Mouse (Mus musculus) left cerebral cortex, postnatal 10 days (tissue): Measurements from ENCODE around the gene Prps1l3. TPM values are rescaled to one million over a fixed set of nuclear protein-coding genes. Genes with fewer than 3 reads are reported as not detected.
A peak's percentile ranks its signal among the peaks of the same experiment; 100 is the strongest.

Source experiments
- DNase-seq, 2 experiments: peaks; one replicate each; pipeline ENCODE4 v3.0.0; 2021 to 2022; ENCODE audit warnings: low spot score in 2 of 2, mixed read lengths in 1 of 2; ENCODE audit errors: extremely low spot score in 1 of 2
- intact Hi-C: fragments of 180-260 bp; cut with DNase I; formaldehyde crosslinking; loops from one replicate; pipeline ENCODE4 v1.15.1; 2025
- total RNA-seq, 2 experiments: library from RNA; stranded (reverse); gene quantifications; 2 replicates each; pipeline ENCODE4 v1.2.3; 2021

The Prps1l3 gene
- total RNA-seq, 2 experiments from 2014 or later: 11.7 to 13.0 TPM

DNA sequence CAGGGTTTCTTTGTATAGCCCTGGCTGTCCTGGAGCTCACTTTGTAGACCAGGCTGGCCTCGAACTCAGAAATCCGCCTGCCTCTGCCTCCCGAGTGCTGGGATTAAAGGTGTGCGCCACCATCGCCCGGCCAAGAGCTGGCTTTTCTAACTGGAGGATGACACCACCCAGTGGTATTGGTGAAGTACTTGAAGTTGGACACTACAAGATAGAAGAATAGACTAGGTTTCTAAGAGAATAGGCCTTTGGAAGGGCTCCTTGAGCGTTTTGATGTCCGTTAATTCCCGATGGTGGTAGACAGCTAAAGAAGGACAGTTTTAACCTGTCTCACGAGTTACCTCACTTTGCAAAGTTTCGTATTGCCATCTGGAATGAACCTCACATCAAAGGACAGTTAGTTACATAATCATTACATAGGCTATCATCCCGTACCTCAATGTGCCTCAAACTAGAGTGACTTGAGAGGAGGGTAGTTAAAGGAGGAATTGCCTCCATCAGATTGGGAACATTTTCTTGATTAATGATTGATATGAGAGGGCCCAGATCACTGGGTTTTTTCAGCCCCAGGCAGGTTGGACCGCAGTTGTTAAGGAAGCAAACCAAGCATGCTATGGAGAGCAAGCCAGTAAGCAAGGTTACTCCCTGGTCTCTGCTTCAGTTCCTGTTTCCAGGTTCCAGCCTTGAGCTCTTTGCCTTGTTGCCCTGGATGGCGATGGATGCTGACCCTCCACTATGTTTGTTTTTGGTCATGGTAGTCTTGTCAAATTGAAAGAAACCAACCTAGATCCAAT lies 1.1 kb downstream of the Prps1l3 start:
- intact Hi-C loops: no loop called here
- peak in 1 of 2 experiments; percentile 35 for DNase-seq

DNA sequence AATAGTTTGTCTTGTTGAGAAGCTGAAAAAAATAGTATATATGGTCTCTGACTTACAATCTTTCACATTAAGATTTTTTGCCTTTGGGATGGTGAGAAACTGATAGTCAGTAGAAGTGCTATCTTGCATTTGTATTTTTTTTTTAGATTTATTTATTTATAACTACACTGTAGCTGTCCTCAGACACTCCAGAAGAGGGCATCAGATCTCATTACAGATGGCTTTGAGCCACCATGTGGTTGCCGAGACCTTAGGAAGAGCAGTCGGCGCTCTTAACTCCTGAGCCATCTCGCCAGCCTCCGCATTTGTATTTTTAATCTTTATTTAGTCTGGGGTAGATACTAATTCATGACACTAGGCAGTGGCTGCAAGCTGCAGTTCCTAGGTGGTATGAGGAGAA lies 3.2 kb downstream of the Prps1l3 start:
- intact Hi-C loops: no loop called here

DNA sequence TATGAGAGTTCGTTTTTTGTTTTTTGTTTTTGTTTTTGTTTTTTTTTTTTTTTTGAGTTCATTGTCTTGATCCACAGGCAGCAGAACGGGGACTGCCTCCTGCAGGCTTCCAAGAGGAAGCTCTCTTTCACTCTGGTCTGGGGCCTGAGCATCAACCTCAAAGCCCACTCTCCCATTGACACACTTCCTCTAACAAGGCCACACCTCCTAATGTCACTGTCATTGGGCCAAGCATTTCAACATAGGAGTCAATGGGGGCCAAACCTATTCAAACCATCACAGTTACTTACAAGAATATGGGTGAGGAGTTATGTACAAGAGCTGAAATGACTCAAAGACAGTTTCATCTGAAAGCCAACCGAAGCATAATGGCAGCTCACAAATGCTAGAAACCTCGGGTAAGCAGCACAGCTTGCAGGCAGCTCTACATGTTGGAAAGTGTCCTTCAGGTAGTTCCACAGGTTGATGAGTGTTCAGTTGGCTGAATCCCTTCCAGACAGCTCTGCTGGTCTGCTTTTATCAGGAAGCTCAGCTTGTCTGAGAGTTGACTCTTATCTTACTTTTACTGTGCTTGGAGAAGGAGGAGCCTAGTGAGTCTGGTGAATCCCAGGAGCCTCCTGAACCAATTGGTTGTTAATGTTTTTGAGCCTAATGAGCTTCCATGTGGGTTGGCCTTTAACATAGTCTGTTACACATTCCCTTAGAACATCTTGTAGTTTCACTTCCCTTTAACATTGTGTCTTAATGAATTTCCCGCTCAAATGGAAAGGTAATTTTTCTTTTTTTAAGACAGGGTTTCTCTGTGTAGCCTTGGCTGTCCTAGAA lies 13.7 kb downstream of the Prps1l3 start:
- DNase-seq: no peak
- intact Hi-C loops: no loop called here

More for the DNA sequence above, 3.2 kb downstream of the Prps1l3 start:
- no peak for DNase-seq

DNA sequence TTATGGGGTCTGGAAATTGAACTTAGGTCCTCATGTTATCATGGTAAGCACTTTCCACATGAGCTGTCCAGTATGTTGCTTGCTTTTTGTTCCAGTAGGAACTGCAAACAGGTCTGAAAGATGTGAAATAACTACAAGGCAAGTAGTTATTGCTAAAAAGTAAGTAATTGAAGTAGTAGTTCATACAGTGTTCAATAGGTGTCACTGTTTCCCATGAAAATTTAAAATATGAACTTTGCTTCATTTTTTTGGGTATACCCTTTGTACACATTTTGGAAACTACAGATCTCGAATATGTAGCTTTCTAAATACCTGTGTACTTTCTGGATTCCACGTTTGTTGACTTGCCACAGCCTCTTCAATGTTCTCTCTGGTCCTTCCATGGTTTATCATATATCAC lies 28.4 kb downstream of the Prps1l3 start:
- no peak for DNase-seq
- intact Hi-C loops: no loop called here

DNA sequence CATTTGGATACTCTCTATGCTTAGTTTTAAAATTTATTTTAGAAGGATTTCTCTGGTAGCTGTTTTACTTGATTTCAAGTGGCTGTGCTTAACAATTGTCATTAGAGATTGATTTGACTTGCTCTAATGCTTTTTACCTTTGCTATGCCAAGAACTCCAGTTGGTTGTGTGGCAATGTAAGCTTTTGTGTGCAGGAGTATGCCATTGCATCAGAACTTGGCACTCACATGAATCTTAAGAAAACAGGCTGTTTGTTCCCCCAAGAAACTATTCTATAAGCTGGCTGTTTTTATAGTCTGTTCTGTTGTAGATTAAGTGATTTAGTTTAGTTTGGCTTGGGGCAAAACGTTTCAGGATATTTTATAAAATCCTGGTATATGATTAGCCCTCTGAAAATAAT lies 45.2 kb downstream of the Prps1l3 start:
- DNase-seq: no peak
- intact Hi-C loops: no loop called here

DNA sequence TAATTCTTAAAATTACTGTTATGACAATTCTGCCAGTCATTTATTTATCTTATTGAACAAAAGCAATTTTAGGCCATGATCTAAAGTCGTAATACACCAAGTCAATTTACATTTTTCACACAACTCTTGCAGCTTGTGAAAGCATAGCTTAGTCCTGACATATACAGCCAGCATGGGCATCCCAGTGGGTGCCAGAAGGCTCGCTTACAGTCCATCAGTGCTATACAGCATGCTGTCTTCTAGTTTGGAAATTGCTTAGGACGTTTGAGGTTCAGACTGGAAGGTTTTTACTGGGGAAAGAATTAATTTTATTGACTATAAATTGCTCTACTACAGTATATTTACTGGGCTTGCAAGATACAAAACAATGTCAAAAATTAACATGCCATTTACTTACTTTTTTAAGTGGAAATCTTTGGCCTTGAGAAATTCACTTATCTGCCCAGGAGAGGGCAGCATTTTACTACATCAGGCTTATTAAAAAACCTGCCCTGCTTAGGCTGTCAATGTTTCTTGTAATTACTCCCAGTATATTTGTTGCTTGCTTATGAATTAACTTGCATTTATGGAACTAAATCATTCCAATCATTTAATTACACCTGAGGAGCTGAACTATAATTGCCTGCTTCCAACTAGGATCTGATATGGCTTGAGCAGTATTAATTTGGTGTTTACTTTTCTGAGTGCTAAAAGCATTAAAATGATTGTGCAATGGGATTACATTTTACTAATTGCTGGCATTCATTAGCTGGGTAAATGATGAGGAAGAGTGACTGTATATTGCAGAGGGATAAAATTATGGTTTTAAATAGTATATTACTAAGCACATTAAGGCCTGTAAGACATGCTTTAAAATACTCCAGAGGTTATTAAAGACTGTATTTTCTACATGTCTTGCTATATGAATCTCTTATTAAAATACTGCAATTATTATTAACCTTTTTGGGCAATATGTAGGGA lies 51.2 kb downstream of the Prps1l3 start:
- peak in 1 of 2 experiments; percentile 27 for DNase-seq

DNA sequence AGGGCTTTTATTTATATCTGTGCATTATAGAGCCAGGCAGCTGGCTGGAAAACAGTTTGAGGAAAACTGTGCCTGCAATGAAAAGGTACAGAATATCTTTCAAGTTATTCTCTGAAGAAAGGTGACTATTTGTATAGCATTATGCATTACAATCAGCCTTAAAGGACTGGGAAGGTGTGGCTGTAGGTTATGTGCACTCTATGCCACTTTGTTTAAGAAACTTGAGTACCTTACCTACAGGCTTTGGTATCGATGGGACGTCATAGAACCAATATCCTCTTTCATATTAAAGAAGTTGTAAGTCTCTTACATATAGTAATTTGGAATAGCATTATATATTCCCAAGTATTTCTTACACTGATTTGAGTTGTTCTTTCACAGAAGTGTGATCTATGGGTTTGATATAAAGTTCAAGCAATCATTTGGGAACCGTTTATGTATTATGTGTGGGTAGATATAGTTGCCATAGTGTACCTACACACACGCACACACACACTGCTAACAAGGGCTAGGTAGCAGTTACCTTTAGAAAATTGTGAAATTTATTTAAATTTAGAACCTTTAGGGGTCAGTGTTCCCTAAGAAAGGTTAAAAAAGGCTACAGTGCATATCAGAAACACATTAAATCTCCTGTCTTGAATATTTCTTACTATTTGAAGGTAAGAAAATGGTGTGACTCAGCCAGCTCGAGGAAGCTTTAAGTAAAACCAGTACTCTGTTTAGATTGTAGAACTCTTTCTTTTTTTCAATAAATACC lies 55.3 kb downstream of the Prps1l3 start:
- intact Hi-C loops: loop anchor here (10.0 kb wide), 2 partner anchors 499 to 1659 kb away; no protein-coding TSS in a partner anchor
- no peak for DNase-seq

More for the DNA sequence above, 51.2 kb downstream of the Prps1l3 start:
- intact Hi-C loops: loop anchor here (5.0 to 10.0 kb wide), 3 partner anchors 256 to 1663 kb away; no protein-coding TSS in a partner anchor

Other genes with a start within 250 kb of the Prps1l3 start
- gene Slc25a21, start 32.9 kb upstream of the Prps1l3 start, total RNA-seq: under 1 TPM; 0.56 to 0.77 TPM
- gene Mipol1, start within 50 bp of the Prps1l3 start, total RNA-seq: 1 to 10 TPM; 4.9 to 5.0 TPM